Mouse (Mus musculus): ENCODE data around the gene Bckdhb.
"Not testable (repeated sequence)": the region's sequence is repeated elsewhere in the genome, so short reads cannot be mapped to it uniquely, and the experiment has no call there.

Bckdhb gene

GRCm38 (mm10) chr9:83962098-83963086 lies 37.4 kb downstream of the Bckdhb start:
- DNase-seq (ENCODE audit: low read depth in 1 of 2, low spot score in 2 of 2) = no peak

GRCm38 (mm10) chr9:83963296-83963695 lies 38.4 kb downstream of the Bckdhb start:
- no peak for DNase-seq (ENCODE audit: low read depth in 1 of 2, low spot score in 2 of 2)

- DNase-seq (ENCODE audit: low read depth in 1 of 2, low spot score in 2 of 2) = no peak
These were observed 39.4 kb downstream of the Bckdhb start for GRCm38 (mm10) chr9:83964376-83964775.

GRCm38 (mm10) chr9:83967439-83968050 lies 42.6 kb downstream of the Bckdhb start:
- no peak for DNase-seq (ENCODE audit: low read depth in 1 of 2, low spot score in 2 of 2)

GRCm38 (mm10) chr9:83969326-83969725 lies 44.4 kb downstream of the Bckdhb start:
- DNase-seq (ENCODE audit: low read depth in 1 of 2, low spot score in 2 of 2) = no peak

- no peak for DNase-seq (ENCODE audit: low read depth in 1 of 2, low spot score in 2 of 2)
These were observed 48.5 kb downstream of the Bckdhb start for GRCm38 (mm10) chr9:83973467-83973866.

- no peak for DNase-seq (ENCODE audit: low read depth in 1 of 2, low spot score in 2 of 2)
These were observed 50.9 kb downstream of the Bckdhb start for GRCm38 (mm10) chr9:83975811-83976210.

- no peak for DNase-seq (ENCODE audit: low read depth in 1 of 2, low spot score in 2 of 2)
These were observed 56.3 kb downstream of the Bckdhb start for GRCm38 (mm10) chr9:83981234-83981633.

GRCm38 (mm10) chr9:84008961-84009360 lies 84.0 kb downstream of the Bckdhb start:
- DNase-seq (ENCODE audit: low read depth in 1 of 2, low spot score in 2 of 2) = no peak

- DNase-seq (ENCODE audit: low read depth in 1 of 2, low spot score in 2 of 2) = no peak
These were observed 86.2 kb downstream of the Bckdhb start for GRCm38 (mm10) chr9:84011146-84011545.

GRCm38 (mm10) chr9:84018141-84018540 lies 93.2 kb downstream of the Bckdhb start:
- not testable (repeated sequence) for DNase-seq (ENCODE audit: low read depth in 1 of 2, low spot score in 2 of 2)

GRCm38 (mm10) chr9:84019627-84020026 lies 94.7 kb downstream of the Bckdhb start:
- DNase-seq (ENCODE audit: low read depth in 1 of 2, low spot score in 2 of 2) = no peak

GRCm38 (mm10) chr9:84021189-84021588 lies 96.2 kb downstream of the Bckdhb start:
- DNase-seq (ENCODE audit: low read depth in 1 of 2, low spot score in 2 of 2) = no peak

- no peak for DNase-seq (ENCODE audit: low read depth in 1 of 2, low spot score in 2 of 2)
These were observed 103.2 kb downstream of the Bckdhb start for GRCm38 (mm10) chr9:84028120-84028519.

- no peak for DNase-seq (ENCODE audit: low read depth in 1 of 2, low spot score in 2 of 2)
These were observed 105.8 kb downstream of the Bckdhb start for GRCm38 (mm10) chr9:84030691-84031290.

GRCm38 (mm10) chr9:84031406-84031805 lies 106.5 kb downstream of the Bckdhb start:
- DNase-seq (ENCODE audit: low read depth in 1 of 2, low spot score in 2 of 2) = no peak

- no peak for DNase-seq (ENCODE audit: low read depth in 1 of 2, low spot score in 2 of 2)
These were observed 107.9 kb downstream of the Bckdhb start for GRCm38 (mm10) chr9:84032669-84033341.

- no peak for DNase-seq (ENCODE audit: low read depth in 1 of 2, low spot score in 2 of 2)
These were observed 111.1 kb downstream of the Bckdhb start for GRCm38 (mm10) chr9:84036046-84036445.

GRCm38 (mm10) chr9:84037224-84037623 lies 112.3 kb downstream of the Bckdhb start:
- no peak for DNase-seq (ENCODE audit: low read depth in 1 of 2, low spot score in 2 of 2)

- DNase-seq (ENCODE audit: low read depth in 1 of 2, low spot score in 2 of 2) = no peak
These were observed 114.0 kb downstream of the Bckdhb start for GRCm38 (mm10) chr9:84038946-84039345.

- no peak for DNase-seq (ENCODE audit: low read depth in 1 of 2, low spot score in 2 of 2)
These were observed 115.4 kb downstream of the Bckdhb start for GRCm38 (mm10) chr9:84040376-84040775.

All from monocyte, adult 2 months (primary cell).